Mouse (Mus musculus) midbrain, embryonic 14.5 days (tissue): ENCODE results near the gene Gm13306. TPM values are rescaled to one million over a fixed set of nuclear protein-coding genes. Genes with fewer than 3 reads are reported as not detected.

ENCODE experiments used
- polyA plus RNA-seq: library from polyadenylated mRNA; unstranded; fragments of >200 nt; fragmentation: Nextera tagmentation; extraction: Ambion mirVana; gene quantifications from 2 replicates; pipeline ENCODE4 v1.2.1, GENCODE M21; 2014

The Gm13306 gene
- polyA plus RNA-seq, 1 experiment from 2014 or later, result 2.0 TPM

Other genes with a start within 250 kb of the Gm13306 start
- gene Gm21541, start 249.8 kb upstream of the Gm13306 start, polyA plus RNA-seq, result not detected in 2 replicates
- 7.1 and 9.2 TPM in 2 replicates for gene Gm20878, start 211.9 kb upstream of the Gm13306 start, polyA plus RNA-seq
- gene Fam205a4, start 187.4 kb upstream of the Gm13306 start, polyA plus RNA-seq, result 1.3 and 1.6 TPM in 2 replicates
- gene Gm21093, start 118.7 kb upstream of the Gm13306 start, polyA plus RNA-seq, result 0.91 and 2.6 TPM in 2 replicates
- not detected in 2 replicates for gene Gm3893, start 62.2 kb upstream of the Gm13306 start, polyA plus RNA-seq
- gene Gm13304, start 38.6 kb upstream of the Gm13306 start, polyA plus RNA-seq, result not detected in 2 replicates
- gene Gm13305, start 15.2 kb downstream of the Gm13306 start, polyA plus RNA-seq, result 0.30 TPM in 1 of 2 replicates, not detected in the other
- gene Gm10600, start 87.2 kb downstream of the Gm13306 start, polyA plus RNA-seq, result not detected in 2 replicates
- gene Ccl21b, start 102.3 kb downstream of the Gm13306 start, polyA plus RNA-seq, result not detected in 2 replicates
- gene Gm21953, start 140.8 kb downstream of the Gm13306 start, polyA plus RNA-seq, result not detected in 2 replicates
- not detected in 2 replicates for gene Fam205a3, start 164.9 kb downstream of the Gm13306 start, polyA plus RNA-seq